Mouse (Mus musculus): ENCODE measurements around the gene Cnn3. TPM values are rescaled to one million over a fixed set of nuclear protein-coding genes. Genes with fewer than 3 reads are reported as not detected.

Gene Cnn3
- polyA plus RNA-seq, 1 experiment from 2014 or later = 874 TPM

DNA sequence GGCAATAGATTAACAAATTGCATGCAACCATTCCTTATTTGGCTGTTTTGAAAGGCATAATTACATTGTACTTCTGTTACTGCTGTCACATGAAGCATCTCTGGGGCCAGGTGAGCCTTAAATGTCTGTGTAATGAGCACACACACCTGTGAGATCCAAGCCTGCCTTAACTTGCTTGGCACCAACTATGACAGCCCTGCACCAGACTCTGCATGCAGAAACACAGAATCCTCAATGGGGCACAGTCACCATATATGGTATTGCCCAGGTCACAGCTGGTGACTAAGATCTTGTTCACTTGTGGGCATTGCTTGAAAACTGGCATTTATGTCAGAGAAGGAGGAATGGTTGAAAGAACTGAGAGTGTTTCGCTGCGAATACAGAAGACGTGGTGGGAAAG, 36.5 kb downstream of the Cnn3 start:
- WGBS = 91% methylated on average over 3 of the region's 3 CpGs
- Histone ChIP-seq H3K27me3 (replicated peaks; ENCODE audit: low read depth, poor library complexity, severe bottlenecking) (no peaks in the 10 kb centered on the region), H3K4me3 (no peak overlapping the region), H3K27ac (replicated peaks) (no peak overlapping the region), H3K9me3 (no peaks in the 10 kb centered on the region), H3K36me3 (replicated peaks) (peaks cover 42% of the 10 kb centered on the region), H3K4me1 (peaks cover 38% of the 10 kb centered on the region)
- DNase-seq (ENCODE audit: low spot score) = no peak

DNA sequence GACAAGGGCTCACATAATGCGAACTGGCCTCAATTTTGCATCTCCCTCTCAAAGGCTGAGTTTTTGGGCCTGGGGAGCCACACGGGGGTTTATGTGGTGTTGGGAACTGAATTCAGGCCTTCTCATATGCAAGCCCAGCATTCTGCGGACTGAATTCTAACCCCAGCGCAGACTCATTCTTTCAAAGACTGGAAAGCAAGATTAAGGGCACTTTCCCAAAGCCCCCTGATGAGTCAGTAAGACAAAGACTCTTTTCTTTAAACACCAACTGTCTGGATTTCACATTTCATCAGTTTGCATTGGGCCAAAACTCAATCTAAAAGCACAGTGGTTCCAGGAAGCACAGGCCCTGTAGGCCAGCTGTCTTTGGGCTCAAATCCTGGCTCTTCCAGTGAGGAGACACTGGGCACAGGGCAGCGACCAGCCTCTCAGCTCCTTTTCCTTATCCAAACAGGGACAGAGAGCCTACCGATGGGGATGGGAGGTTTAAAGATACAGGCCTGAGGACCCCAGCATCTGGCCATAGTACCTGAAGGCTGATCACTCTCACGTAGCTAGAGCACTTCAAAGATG, 38.5 kb downstream of the Cnn3 start:
- WGBS = 43% methylated on average over 7 of the region's 7 CpGs
- Histone ChIP-seq H3K4me1 (peaks cover 59% of the 10 kb centered on the region), H3K9me3 (no peaks in the 10 kb centered on the region), H3K36me3 (replicated peaks) (peaks cover 22% of the 10 kb centered on the region), H3K27ac (replicated peaks) (peak overlapping the region; percentile 58), H3K4me3 (no peak overlapping the region), H3K27me3 (replicated peaks; ENCODE audit: low read depth, poor library complexity, severe bottlenecking) (no peaks in the 10 kb centered on the region)
- DNase-seq (ENCODE audit: low spot score) = no peak

DNA sequence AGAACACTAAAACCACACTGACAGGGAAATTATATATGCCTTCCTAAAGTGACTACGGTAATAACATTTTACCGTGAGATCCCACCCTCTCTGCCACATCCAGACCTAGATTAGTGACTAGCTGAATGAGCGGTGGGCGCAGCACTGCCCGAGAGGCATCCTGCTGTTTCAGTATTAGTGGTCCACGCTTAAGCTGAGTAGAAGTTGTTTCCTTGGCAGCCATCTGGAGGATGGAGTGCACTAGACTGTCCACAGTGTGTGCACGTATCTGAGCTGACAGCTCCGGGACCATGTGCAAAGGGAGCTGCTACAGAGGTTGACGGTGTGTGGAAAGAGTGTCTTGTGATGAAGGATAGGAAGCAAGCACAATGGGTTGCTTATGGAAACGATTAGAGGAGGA, 39.5 kb downstream of the Cnn3 start:
- no peak for DNase-seq (ENCODE audit: low spot score)
- Histone ChIP-seq H3K4me3 (no peak overlapping the region), H3K27ac (replicated peaks) (peak overlapping the region; percentile 61), H3K4me1 (peaks cover 66% of the 10 kb centered on the region), H3K27me3 (replicated peaks; ENCODE audit: low read depth, poor library complexity, severe bottlenecking) (no peaks in the 10 kb centered on the region), H3K36me3 (replicated peaks) (peaks cover 12% of the 10 kb centered on the region), H3K9me3 (no peaks in the 10 kb centered on the region)
- WGBS = 60% methylated on average over 10 of the region's 10 CpGs

DNA sequence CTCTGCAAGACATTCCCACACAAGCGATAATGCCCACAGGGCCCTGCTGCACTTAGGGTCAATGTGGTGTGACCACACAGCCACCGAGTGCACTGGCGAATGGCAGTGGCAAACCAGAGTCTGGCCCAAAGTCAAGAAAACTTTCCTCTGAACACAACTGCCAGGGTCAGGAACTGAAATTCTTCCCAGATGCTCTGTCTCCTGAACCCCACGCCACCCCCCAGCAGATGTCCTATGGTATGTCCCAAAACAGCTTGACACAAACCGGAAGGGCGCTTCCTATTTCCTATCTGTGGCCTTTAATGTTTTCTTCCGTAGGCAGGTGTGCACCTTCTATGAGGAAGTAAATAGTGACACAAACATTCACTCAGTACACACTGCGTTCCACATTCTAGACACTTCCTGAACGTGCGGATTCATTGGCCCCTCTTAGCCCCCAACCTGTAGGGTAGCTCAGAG, 40.8 kb downstream of the Cnn3 start:
- Histone ChIP-seq H3K4me3 (no peak overlapping the region), H3K27me3 (replicated peaks; ENCODE audit: low read depth, poor library complexity, severe bottlenecking) (no peaks in the 10 kb centered on the region), H3K27ac (replicated peaks) (peak overlapping the region; percentile 92; the same call in 1 of the 2 replicates), H3K36me3 (replicated peaks) (0 out of 2 replicates have a peak, but pooled peaks cover 1% of the 10 kb centered on the region), H3K4me1 (peaks cover 71% of the 10 kb centered on the region), H3K9me3 (no peaks in the 10 kb centered on the region)
- 52% methylated on average over 10 of the region's 10 CpGs for WGBS
- DNase-seq (ENCODE audit: low spot score) = peak; percentile 51

DNA sequence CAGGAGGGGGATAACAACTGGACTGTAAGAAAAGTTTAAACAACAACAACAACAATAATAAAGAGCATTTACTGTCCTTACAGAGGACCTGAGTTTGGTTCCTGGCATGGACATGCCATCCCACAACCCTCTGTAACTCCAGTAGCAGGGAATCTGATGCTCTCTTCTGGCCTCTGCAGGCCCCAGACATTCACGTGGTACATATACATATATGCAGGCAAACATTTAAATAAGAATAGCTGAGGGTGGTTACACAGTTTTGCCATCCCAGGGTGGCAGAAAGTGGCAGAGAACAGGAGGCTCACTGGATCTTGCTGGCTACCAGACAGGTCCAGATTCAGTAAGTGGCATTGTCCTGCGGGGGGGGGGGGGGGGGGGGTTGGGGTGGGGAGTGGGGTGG, 41.8 kb downstream of the Cnn3 start:
- peak overlapping the region; percentile 92 for H3K27ac ChIP-seq (replicated peaks)
- H3K36me3 ChIP-seq (replicated peaks) = no peaks in the 10 kb centered on the region
- no peak overlapping the region for H3K4me3 ChIP-seq
- no peak for DNase-seq (ENCODE audit: low spot score)
- 30% methylated on average over 2 of the region's 2 CpGs for WGBS
- H3K4me1 ChIP-seq = peaks cover 66% of the 10 kb centered on the region
- H3K27me3 ChIP-seq (replicated peaks; ENCODE audit: low read depth, poor library complexity, severe bottlenecking) = no peaks in the 10 kb centered on the region
- H3K9me3 ChIP-seq = no peaks in the 10 kb centered on the region

DNA sequence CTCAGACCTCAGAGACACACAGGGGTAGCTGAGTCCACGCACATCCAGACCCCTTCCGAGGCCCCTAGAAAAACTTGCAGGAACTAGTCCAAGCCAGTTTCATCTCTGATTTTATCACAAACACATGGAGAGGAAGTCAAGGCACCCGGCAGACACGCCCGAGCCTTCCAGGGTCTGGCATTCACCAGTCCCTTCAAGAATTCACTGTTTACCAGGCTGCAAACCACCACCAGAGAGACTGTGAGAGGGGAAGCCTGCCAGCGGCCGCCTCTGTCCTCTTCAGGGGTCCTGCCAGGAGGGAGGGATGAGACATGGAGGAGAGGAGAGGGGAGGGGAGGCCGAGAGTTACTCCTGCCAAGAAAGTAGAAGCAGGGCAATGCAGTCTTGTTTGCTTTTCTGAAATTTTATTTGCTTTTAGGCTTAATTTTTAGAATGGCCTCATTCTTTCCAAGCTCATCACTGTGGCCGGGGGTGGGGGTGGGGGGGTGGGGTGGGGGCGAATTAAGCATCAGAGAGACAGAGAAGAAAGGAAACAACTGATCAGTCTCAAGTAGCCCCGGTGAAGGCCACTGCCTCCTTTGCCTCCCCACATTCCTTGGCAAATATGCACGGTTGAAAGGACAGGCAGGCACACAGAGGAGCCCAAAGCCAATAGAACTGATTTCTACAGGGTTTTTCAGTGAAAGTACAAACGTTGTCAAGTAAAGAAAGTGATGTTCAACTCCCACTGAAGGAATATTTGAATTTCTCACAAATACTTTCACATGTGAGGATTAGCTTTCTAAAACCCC, 43.1 kb downstream of the Cnn3 start:
- peaks cover 63% of the 10 kb centered on the region for H3K4me1 ChIP-seq
- no peaks in the 10 kb centered on the region for H3K27me3 ChIP-seq (replicated peaks; ENCODE audit: low read depth, poor library complexity, severe bottlenecking)
- 3% methylated on average over 13 of the region's 13 CpGs for WGBS

DNA sequence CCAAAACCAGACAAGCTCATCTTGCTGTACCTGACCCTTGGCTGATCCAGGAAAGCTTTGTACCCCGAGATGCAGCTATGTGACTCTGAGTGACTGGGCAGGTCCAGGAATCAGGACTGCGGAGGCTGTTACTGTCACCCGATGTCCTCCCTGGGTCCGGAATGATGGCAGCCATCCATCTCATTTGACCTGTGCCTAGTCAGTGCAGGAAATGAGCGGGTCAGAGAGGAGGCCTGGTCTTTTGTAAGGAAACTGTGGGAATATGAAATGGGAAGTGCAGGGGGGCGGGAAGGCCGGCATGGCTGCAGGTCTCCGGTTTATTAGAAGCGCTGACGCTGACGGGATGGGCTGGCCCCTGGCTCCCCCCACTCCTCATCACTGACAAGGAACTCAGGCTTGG, 45.4 kb downstream of the Cnn3 start:
- no peak overlapping the region for H3K4me3 ChIP-seq
- 74% methylated on average over 11 of the region's 11 CpGs for WGBS
- DNase-seq (ENCODE audit: low spot score) = no peak
- peak overlapping the region; percentile 21; the same call in 1 of the 2 replicates for H3K27ac ChIP-seq (replicated peaks)
- H3K27me3 ChIP-seq (replicated peaks; ENCODE audit: low read depth, poor library complexity, severe bottlenecking) = no peaks in the 10 kb centered on the region
- no peaks in the 10 kb centered on the region for H3K36me3 ChIP-seq (replicated peaks)
- no peaks in the 10 kb centered on the region for H3K9me3 ChIP-seq
- H3K4me1 ChIP-seq = peaks cover 44% of the 10 kb centered on the region

More for the DNA sequence above, 43.1 kb downstream of the Cnn3 start:
- H3K27ac ChIP-seq (replicated peaks) = peak overlapping the region; percentile 92
- no peaks in the 10 kb centered on the region for H3K36me3 ChIP-seq (replicated peaks)
- H3K9me3 ChIP-seq = no peaks in the 10 kb centered on the region
- H3K4me3 ChIP-seq = peak overlapping the region; percentile 40
- peak; percentile 84 for DNase-seq (ENCODE audit: low spot score)

DNA sequence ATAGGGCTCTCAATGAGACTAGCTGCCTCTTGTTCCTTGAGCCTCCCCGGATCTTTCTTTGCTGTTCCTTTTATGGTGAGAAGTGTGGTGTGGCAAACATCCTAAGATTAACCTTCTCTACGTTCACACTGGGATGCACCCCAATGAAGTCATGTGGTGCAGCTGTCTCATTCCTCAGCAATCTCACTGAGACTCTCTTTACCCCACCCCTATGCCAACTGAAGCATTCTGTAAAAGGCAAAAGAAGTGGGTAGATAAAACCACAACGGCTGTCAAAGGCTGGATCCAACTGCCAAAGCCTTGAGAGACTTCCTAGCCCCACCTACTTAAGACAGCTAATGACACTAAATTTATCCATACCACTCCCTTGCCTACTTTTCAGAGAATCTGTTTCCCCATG, 48.4 kb downstream of the Cnn3 start:
- Histone ChIP-seq H3K4me1 (peaks cover 23% of the 10 kb centered on the region), H3K9me3 (no peaks in the 10 kb centered on the region), H3K27me3 (replicated peaks; ENCODE audit: low read depth, poor library complexity, severe bottlenecking) (peaks cover 12% of the 10 kb centered on the region; the same call in 1 of the 2 replicates), H3K4me3 (no peak overlapping the region), H3K27ac (replicated peaks) (no peak overlapping the region), H3K36me3 (replicated peaks) (no peaks in the 10 kb centered on the region)
- WGBS = 79% methylated on average over 3 of the region's 3 CpGs
- no peak for DNase-seq (ENCODE audit: low spot score)

DNA sequence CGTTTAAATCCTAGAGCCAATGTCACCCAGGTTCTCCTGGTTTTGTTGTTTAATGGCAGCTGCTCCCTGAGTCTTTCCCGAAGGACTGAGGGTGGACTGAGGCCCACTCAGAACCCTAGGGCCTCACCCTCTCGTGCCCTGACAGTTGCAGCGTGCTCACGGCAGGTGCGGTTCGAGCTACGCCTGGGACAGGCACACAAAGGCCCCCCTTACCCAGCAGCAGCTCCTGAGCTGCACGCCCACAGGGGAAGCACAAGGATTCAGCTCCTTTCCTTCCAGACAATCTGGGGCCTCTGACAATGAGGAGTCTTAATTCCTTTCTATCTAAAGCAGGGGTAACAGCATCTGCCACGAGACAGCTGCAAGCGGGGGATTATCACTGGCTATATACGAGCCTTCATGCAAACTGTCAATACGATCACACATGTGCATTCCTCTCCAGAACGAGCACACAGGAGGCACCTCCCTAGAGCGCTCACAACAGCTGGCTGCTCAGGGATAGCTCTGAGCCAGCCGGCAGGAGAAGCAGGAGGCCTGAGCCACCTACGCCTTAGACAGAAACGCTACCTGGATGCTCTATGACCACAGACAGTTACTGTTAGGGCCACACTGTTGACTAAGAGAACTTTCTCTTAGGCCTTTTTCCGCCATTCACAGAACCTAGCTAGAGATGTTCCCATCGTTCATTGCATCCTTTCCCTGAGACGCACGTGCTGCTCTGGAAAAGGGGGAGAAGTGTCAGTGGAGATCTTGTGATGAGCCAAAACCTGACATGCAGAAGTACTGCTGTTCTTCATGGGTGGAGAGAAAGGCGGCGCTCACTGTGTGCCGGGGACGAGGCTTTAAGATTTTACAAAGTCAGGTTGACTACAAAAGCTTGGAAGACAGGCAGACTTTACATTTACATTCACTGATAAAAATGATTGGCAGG, 54.0 kb downstream of the Cnn3 start:
- Histone ChIP-seq H3K9me3 (no peaks in the 10 kb centered on the region), H3K4me3 (no peak overlapping the region), H3K4me1 (peaks cover 50% of the 10 kb centered on the region), H3K27me3 (replicated peaks; ENCODE audit: low read depth, poor library complexity, severe bottlenecking) (peaks cover 19% of the 10 kb centered on the region), H3K27ac (replicated peaks) (peak overlapping the region; percentile 7; the same call in 1 of the 2 replicates), H3K36me3 (replicated peaks) (no peaks in the 10 kb centered on the region)
- 53% methylated on average over 26 of the region's 26 CpGs for WGBS
- no peak for DNase-seq (ENCODE audit: low spot score)

DNA sequence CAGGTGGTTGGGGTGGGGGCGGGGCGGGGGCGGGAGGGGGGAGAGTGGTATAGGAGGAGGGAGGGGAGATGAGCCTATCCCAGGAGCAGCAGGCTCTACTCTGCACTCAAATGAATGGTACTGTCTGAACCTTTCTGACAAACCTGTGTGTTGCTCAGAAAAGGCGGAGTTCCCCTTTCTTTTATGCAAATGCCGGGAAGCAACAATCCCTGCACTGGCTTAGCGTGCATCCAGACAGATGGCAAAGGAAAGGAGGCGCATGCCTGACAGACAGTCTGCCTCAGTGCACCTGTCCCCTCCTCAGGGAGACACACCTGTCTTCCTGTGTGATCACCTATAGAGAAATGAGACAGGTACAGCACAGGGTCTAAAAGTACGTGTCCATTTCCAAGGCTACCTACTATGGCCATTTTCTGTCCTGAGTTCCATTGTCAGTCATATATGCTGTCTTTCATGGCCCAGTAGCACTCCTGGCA, 54.7 kb downstream of the Cnn3 start:
- Histone ChIP-seq H3K4me1 (peaks cover 50% of the 10 kb centered on the region), H3K4me3 (no peak overlapping the region), H3K9me3 (no peaks in the 10 kb centered on the region), H3K36me3 (replicated peaks) (no peaks in the 10 kb centered on the region), H3K27me3 (replicated peaks; ENCODE audit: low read depth, poor library complexity, severe bottlenecking) (peaks cover 19% of the 10 kb centered on the region), H3K27ac (replicated peaks) (no peak overlapping the region)
- 55% methylated on average over 8 of the region's 8 CpGs for WGBS
- DNase-seq (ENCODE audit: low spot score) = no peak

DNA sequence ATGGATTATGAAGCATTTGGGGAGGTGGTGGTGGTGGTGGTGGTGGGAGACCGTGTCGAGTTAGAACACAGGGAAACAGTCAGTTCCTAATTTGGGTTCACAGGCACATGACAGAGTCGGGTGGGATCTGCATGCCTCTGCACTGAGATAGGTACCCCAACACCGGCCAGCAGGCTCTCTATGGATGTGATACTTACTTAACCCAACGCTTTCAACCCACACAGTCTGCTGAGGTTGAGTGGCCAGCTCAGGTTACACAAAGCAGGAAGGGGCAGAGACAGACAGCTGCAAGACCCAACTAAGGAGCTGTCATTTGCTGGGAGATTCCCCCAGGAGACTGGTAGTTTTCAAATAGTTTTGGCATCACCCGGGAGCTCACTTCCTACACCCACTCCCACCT, 55.3 kb downstream of the Cnn3 start:
- no peaks in the 10 kb centered on the region for H3K36me3 ChIP-seq (replicated peaks)
- no peak overlapping the region for H3K27ac ChIP-seq (replicated peaks)
- peaks cover 50% of the 10 kb centered on the region for H3K4me1 ChIP-seq
- H3K4me3 ChIP-seq = no peak overlapping the region
- WGBS = 28% methylated on average over 6 of the region's 6 CpGs
- DNase-seq (ENCODE audit: low spot score) = peak; percentile 42
- H3K9me3 ChIP-seq = no peaks in the 10 kb centered on the region
- H3K27me3 ChIP-seq (replicated peaks; ENCODE audit: low read depth, poor library complexity, severe bottlenecking) = peaks cover 19% of the 10 kb centered on the region

Measured in embryonic facial prominence, embryonic 10.5 days (tissue).